10 mouse cellular contexts compared by ENCODE assay signal in genomic region chr10:39552351-39552814, GRCm38 (mm10).
DNase-seq lines count a peak whose midpoint lies in the region; ATAC-seq and TF ChIP-seq lines count a peak whose summit lies in the region.
"Had no signal": no experiment of that assay in that cellular context is flagged by ENCODE, and none has a peak within 500 bp of the region (broad histone marks: within the 10 kb centered on the region; RNA-seq: fewer than 3 reads in every experiment).

No protein-coding gene starts in this region.

- no peak overlapping the region for H3K4me2 ChIP-seq in neural tube, embryonic 11.5 days (ENCODE audit: low read depth)
- H3K4me2 ChIP-seq in limb, embryonic 14.5 days (replicated peaks; ENCODE audit: low read depth, low read length, severe bottlenecking), result no peak overlapping the region
- no peak overlapping the region for H3K4me2 ChIP-seq in stomach, embryonic 16.5 days (ENCODE audit: low read depth, low read length)

- H3K36me3 ChIP-seq in neural tube, embryonic 11.5 days (ENCODE audit: control insufficient read depth, insufficient read depth, low read length), result no peaks in the 10 kb centered on the region; the same call in 1 of the 2 replicates
- no peaks in the 10 kb centered on the region; the same call in 1 of the 2 replicates for H3K36me3 ChIP-seq in limb, embryonic 14.5 days (ENCODE audit: control insufficient read depth, insufficient read depth, low read length)
- H3K36me3 ChIP-seq in stomach, embryonic 16.5 days (ENCODE audit: control insufficient read depth, insufficient read depth, low read length), result no peaks in the 10 kb centered on the region

- no peaks in the 10 kb centered on the region for H3K9me3 ChIP-seq in neural tube, embryonic 11.5 days (ENCODE audit: control insufficient read depth, low read length)
- H3K9me3 ChIP-seq in limb, embryonic 14.5 days (ENCODE audit: control insufficient read depth, low read length), result no peaks in the 10 kb centered on the region
- H3K9me3 ChIP-seq in stomach, embryonic 16.5 days (replicated peaks; ENCODE audit: control insufficient read depth, low read length), result no peaks in the 10 kb centered on the region

- H3K9ac ChIP-seq in neural tube, embryonic 11.5 days (ENCODE audit: low read length), result peak overlapping the region; percentile 42
- H3K9ac ChIP-seq in limb, embryonic 14.5 days (ENCODE audit: low read depth, low read length, severe bottlenecking), result no peak overlapping the region
- peak overlapping the region; percentile 40 for H3K9ac ChIP-seq in stomach, embryonic 16.5 days (ENCODE audit: low read length)

- H3K27me3 ChIP-seq in neural tube, embryonic 11.5 days (ENCODE audit: control insufficient read depth, insufficient read depth, low read length), result no peaks in the 10 kb centered on the region
- no peaks in the 10 kb centered on the region for H3K27me3 ChIP-seq in limb, embryonic 14.5 days (ENCODE audit: control insufficient read depth, insufficient read depth, low read length)
- no peaks in the 10 kb centered on the region for H3K27me3 ChIP-seq in stomach, embryonic 16.5 days (ENCODE audit: control insufficient read depth, insufficient read depth, low read length)

- H3K27ac ChIP-seq in neural tube, embryonic 11.5 days (ENCODE audit: low read depth, low read length), result peak overlapping the region; percentile 87
- H3K27ac ChIP-seq in limb, embryonic 14.5 days (replicated peaks; ENCODE audit: low read depth, low read length), result no peak overlapping the region; the same call in 1 of the 2 replicates
- peak overlapping the region; percentile 71 for H3K27ac ChIP-seq in stomach, embryonic 16.5 days (ENCODE audit: low read length)

- ATAC-seq in frontal cortex, adult (ENCODE audit: low TSS enrichment), result peak; percentile 54
- peak; percentile 62 for ATAC-seq in neural tube, embryonic 11.5 days (ENCODE audit: insufficient read depth, low FRiP score, low TSS enrichment)
- peak; percentile 48; the same call in 1 of the 2 replicates for ATAC-seq in limb, embryonic 14.5 days (ENCODE audit: low FRiP score, low read depth)
- peak; percentile 38; the same call in 1 of the 2 replicates for ATAC-seq in stomach, embryonic 16.5 days (ENCODE audit: insufficient read depth, low FRiP score)

- no peak overlapping the region for H3K4me3 ChIP-seq in neural tube, embryonic 11.5 days (ENCODE audit: low read depth, low read length)
- no peak overlapping the region for H3K4me3 ChIP-seq in limb, embryonic 14.5 days (replicated peaks; ENCODE audit: low read length)
- no peak overlapping the region for H3K4me3 ChIP-seq in stomach, embryonic 16.5 days (replicated peaks; ENCODE audit: low read length)

- peaks cover 43% of the 10 kb centered on the region for H3K4me1 ChIP-seq in neural tube, embryonic 11.5 days (ENCODE audit: control insufficient read depth, insufficient read depth, low read length)
- H3K4me1 ChIP-seq in limb, embryonic 14.5 days (ENCODE audit: control insufficient read depth, insufficient read depth, low read length), result peaks cover 49% of the 10 kb centered on the region
- peaks cover 40% of the 10 kb centered on the region for H3K4me1 ChIP-seq in stomach, embryonic 16.5 days (ENCODE audit: control insufficient read depth, insufficient read depth, low read length)

- no peak for DNase-seq in frontal cortex, postnatal 14 days (ENCODE audit: low spot score in 2 of 2)
- peak; percentile 66 for DNase-seq in neural tube, embryonic 11.5 days (ENCODE audit: low spot score)
- no peak for DNase-seq in neural tube, embryonic 10.5 days (ENCODE audit: extremely low spot score, low spot score)
- no peak for DNase-seq in limb, embryonic 14.5 days (ENCODE audit: low spot score)
- no peak for DNase-seq in urinary bladder, postnatal 25 days (ENCODE audit: low spot score)
- no peak for DNase-seq in frontal cortex, postnatal 10 days (ENCODE audit: low spot score in 2 of 2)
- DNase-seq: cerebellum, adult 2 months; spleen, adult 18-20 months had no signal

- WGBS in neural tube, embryonic 11.5 days, result 15% methylated on average over 6 of the region's 6 CpGs
- WGBS in limb, embryonic 14.5 days, result 25% methylated on average over 6 of the region's 6 CpGs
- 30% methylated on average over 6 of the region's 6 CpGs for WGBS in stomach, embryonic 16.5 days

- no peak for TF ChIP-seq POLR2A in limb, embryonic 14.5 days (IDR thresholded peaks at IDR 0.05; ENCODE audit: borderline replicate concordance, extremely low read depth, insufficient read depth, insufficient read length)
